ENCODE assay signal across 8 mouse cellular contexts in the genomic region with DNA sequence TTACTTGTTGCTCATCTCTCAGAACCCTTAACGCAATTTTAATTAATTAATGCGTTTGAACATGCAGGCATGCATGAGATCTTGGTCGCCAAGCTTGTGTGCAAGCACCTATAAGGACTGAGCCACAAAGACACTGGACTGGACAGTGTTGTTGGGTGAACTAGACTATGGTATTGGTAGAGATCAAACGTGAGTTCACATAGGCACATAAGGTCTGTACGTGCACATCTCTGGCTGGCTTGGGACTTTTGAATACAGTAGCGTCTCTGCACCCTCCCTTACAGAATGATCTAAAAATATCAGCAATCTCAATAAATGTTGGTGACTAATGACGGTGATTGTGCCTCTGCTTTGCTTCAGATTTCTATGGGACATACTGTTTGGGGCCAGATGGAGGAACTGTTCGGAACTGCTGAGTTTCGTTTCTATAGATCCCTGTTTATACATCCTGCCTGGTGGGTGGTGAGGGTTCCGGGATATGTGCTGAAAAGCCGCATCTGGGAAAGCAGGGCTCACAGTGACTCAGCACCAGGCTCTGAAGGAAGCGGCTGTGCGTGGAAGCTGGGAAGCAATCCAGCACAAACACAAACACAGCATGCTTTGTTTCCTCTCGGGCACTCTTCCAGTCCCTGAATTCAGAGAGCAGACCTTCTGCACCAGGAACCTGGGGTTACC. TPM values are rescaled to one million over a fixed set of nuclear protein-coding genes. Genes with fewer than 3 reads are reported as not detected.
A peak's percentile ranks its signal among the peaks of the same experiment; 100 is the strongest.
DNase-seq lines count a peak whose midpoint lies in the region; ATAC-seq and TF ChIP-seq lines count a peak whose summit lies in the region.

No protein-coding gene starts in this region.

- H3K27ac ChIP-seq in ES-Bruce4 (ENCODE audit: insufficient read depth, low read length) = no peak overlapping the region
- H3K27ac ChIP-seq in forebrain, postnatal 0 days (ENCODE audit: low read depth, low read length) = no peak overlapping the region
- peak overlapping the region; percentile 71 for H3K27ac ChIP-seq in layer of hippocampus, adult 2 months
- H3K27ac ChIP-seq in liver, embryonic 16.5 days (ENCODE audit: low read length) = no peak overlapping the region
- H3K27ac ChIP-seq in olfactory bulb, adult 2 months (ENCODE audit: insufficient read depth, low read depth, low read length) = peak overlapping the region; percentile 81

- H3K4me2 ChIP-seq in forebrain, postnatal 0 days (ENCODE audit: low read depth) = peak overlapping the region; percentile 25
- no peak overlapping the region for H3K4me2 ChIP-seq in liver, embryonic 16.5 days (ENCODE audit: low read depth, low read length)

- TF ChIP-seq POLR2A in ES-Bruce4 (IDR thresholded peaks at IDR 0.05; ENCODE audit: insufficient read depth, low read length) = no peak
- TF ChIP-seq POLR2A in olfactory bulb, adult 2 months (IDR thresholded peaks at IDR 0.05; ENCODE audit: insufficient read depth, low read depth, low read length) = no peak

- no peaks in the 10 kb centered on the region for H3K27me3 ChIP-seq in ES-Bruce4 (ENCODE audit: control insufficient read depth, insufficient read depth, low read length, poor library complexity, severe bottlenecking)
- no peaks in the 10 kb centered on the region for H3K27me3 ChIP-seq in forebrain, postnatal 0 days (ENCODE audit: insufficient read depth, low read length)
- no peaks in the 10 kb centered on the region for H3K27me3 ChIP-seq in liver, embryonic 16.5 days (ENCODE audit: control insufficient read depth, insufficient read depth, low read depth, low read length)

- ATAC-seq in forebrain, postnatal 0 days = peak; percentile 95
- peak; percentile 27 to 74 for ATAC-seq in hematopoietic stem cell, adult 5-6 weeks (replicated peaks in 1 of 2; ENCODE audit: insufficient read depth in 1 of 2, low FRiP score in 2 of 2, low TSS enrichment in 1 of 2, low read depth in 1 of 2, poor library complexity in 2 of 2, severe bottlenecking in 2 of 2)
- ATAC-seq in liver, embryonic 16.5 days (ENCODE audit: low read depth) = peak; percentile 60
- ATAC-seq in granulocyte monocyte progenitor cell, adult 5-6 weeks (replicated peaks; ENCODE audit: poor library complexity, severe bottlenecking) = no peak

- H3K9me3 ChIP-seq in ES-Bruce4 (replicated peaks; ENCODE audit: control insufficient read depth, insufficient read depth, low read length, poor library complexity, severe bottlenecking) = no peaks in the 10 kb centered on the region
- H3K9me3 ChIP-seq in forebrain, postnatal 0 days (ENCODE audit: low read length) = no peaks in the 10 kb centered on the region
- H3K9me3 ChIP-seq in liver, embryonic 16.5 days (replicated peaks; ENCODE audit: control insufficient read depth, low read length) = no peaks in the 10 kb centered on the region

- no peak for TF ChIP-seq CTCF in ES-Bruce4 (IDR thresholded peaks at IDR 0.05; ENCODE audit: low read depth, low read length)
- TF ChIP-seq CTCF in forebrain, postnatal 0 days (IDR thresholded peaks at IDR 0.05; ENCODE audit: low read depth) = no peak
- TF ChIP-seq CTCF in layer of hippocampus, adult 2 months (conservative IDR thresholded peaks at IDR 0.05) = no peak
- no peak for TF ChIP-seq CTCF in olfactory bulb, adult 2 months (IDR thresholded peaks at IDR 0.05; ENCODE audit: insufficient read depth, low read depth, low read length)

- no peak overlapping the region for H3K4me3 ChIP-seq in ES-Bruce4 (ENCODE audit: low read depth, low read length)
- H3K4me3 ChIP-seq in forebrain, postnatal 0 days (ENCODE audit: low read depth, low read length) = no peak overlapping the region
- H3K4me3 ChIP-seq in layer of hippocampus, adult 2 months = peak overlapping the region; percentile 48
- H3K4me3 ChIP-seq in liver, embryonic 16.5 days (ENCODE audit: low read depth, low read length) = no peak overlapping the region
- no peak overlapping the region for H3K4me3 ChIP-seq in olfactory bulb, adult 2 months (ENCODE audit: insufficient read depth, low read depth, low read length)

- DNase-seq in cerebellum, adult 11 months = peak; percentile 72
- DNase-seq in forebrain, postnatal 0 days = peak; percentile 88
- DNase-seq in layer of hippocampus, adult 2 months (ENCODE audit: low spot score in 2 of 2) = peak; percentile 86 to 93

- no peaks in the 10 kb centered on the region for H3K36me3 ChIP-seq in ES-Bruce4 (ENCODE audit: control insufficient read depth, insufficient read depth, low read length, poor library complexity, severe bottlenecking)
- no peaks in the 10 kb centered on the region for H3K36me3 ChIP-seq in forebrain, postnatal 0 days (ENCODE audit: insufficient read depth)
- H3K36me3 ChIP-seq in liver, embryonic 16.5 days (ENCODE audit: control insufficient read depth, insufficient read depth) = no peaks in the 10 kb centered on the region

- peak; percentile 89 for TF ChIP-seq EP300 in ES-Bruce4 (IDR thresholded peaks at IDR 0.05; ENCODE audit: insufficient read depth, low read depth, low read length)

- 28% methylated on average over 14 of the region's 14 CpGs for WGBS in forebrain, postnatal 0 days
- WGBS in liver, embryonic 16.5 days (ENCODE audit: insufficient replicate concordance) = 31% methylated on average over 14 of the region's 14 CpGs
- 12% methylated on average over 14 of the region's 14 CpGs for WGBS in olfactory bulb, adult 2 months

- peaks cover 1% of the 10 kb centered on the region for H3K4me1 ChIP-seq in ES-Bruce4 (ENCODE audit: control insufficient read depth, insufficient read depth, low read length)
- no peaks in the 10 kb centered on the region for H3K4me1 ChIP-seq in forebrain, postnatal 0 days (ENCODE audit: insufficient read depth)
- H3K4me1 ChIP-seq in liver, embryonic 16.5 days (ENCODE audit: control insufficient read depth, low read depth, low read length) = no peaks in the 10 kb centered on the region
- no peaks in the 10 kb centered on the region for H3K4me1 ChIP-seq in olfactory bulb, adult 2 months (ENCODE audit: control insufficient read depth, insufficient read depth, low read length)

- no peak overlapping the region for H3K9ac ChIP-seq in ES-Bruce4 (ENCODE audit: low read depth, poor library complexity, severe bottlenecking)
- no peak overlapping the region for H3K9ac ChIP-seq in forebrain, postnatal 0 days
- H3K9ac ChIP-seq in liver, embryonic 16.5 days (ENCODE audit: low read depth, low read length) = no peak overlapping the region

RNA-seq across cellular contexts. Expression of a gene that starts 28.4 kb away (rescaled TPM):
- 0.64 and 0.67 TPM in 2 replicates for polyA plus RNA-seq in ES-Bruce4 (2011; ENCODE audit: insufficient read depth, insufficient read length, low read depth, missing spikeins)
- 3.4 and 3.5 TPM in 2 replicates for total RNA-seq in forebrain, postnatal 0 days (2014; rRNA removed)
- polyA plus RNA-seq in forebrain, postnatal 0 days (2015; fragmentation: Nextera tagmentation; extraction: Ambion mirVana) = 1.9 and 2.7 TPM in 2 replicates
- total RNA-seq in hematopoietic stem cell, adult 5-6 weeks (2017) = not detected in 2 replicates
- 1 to 10 TPM; 7.7 TPM for total RNA-seq in layer of hippocampus, adult 2 months (2021)
- 0.02 TPM in 1 of 2 replicates, not detected in the other for polyA plus RNA-seq in liver, embryonic 16.5 days (2015; fragmentation: Nextera tagmentation; extraction: Ambion mirVana)
- polyA plus RNA-seq in olfactory bulb, adult 2 months (2012; ENCODE audit: insufficient read depth, insufficient read length, low replicate concordance, missing spikeins) = not detected in 2 replicates
- not detected in 2 replicates for total RNA-seq in granulocyte monocyte progenitor cell, adult 5-6 weeks (2014; fragmentation: Nextera tagmentation)
- not detected in 2 replicates for total RNA-seq in granulocyte monocyte progenitor cell, adult 5-6 weeks (2017)

Comparison
In these comparisons a context has a peak if more than half of its experiments do, and no peak if none do; other contexts are left out.
1. H3K27ac ChIP-seq: peak in layer of hippocampus, adult 2 months (single experiment) and olfactory bulb, adult 2 months (single experiment); none in ES-Bruce4 (single experiment), forebrain, postnatal 0 days (single experiment) and liver, embryonic 16.5 days (single experiment).
2. Peak in every context shown above with its lines, with median percentiles within 50 percentile points of each other: DNase-seq.